Mouse (Mus musculus): ENCODE data around the gene Klhl29.

- TF ChIP-seq POLR2A (IDR thresholded peaks at IDR 0.05; ENCODE audit: control insufficient read depth in 1 of 2, insufficient read depth in 1 of 2, low read depth in 1 of 2, low read length in 2 of 2, poor library complexity in 1 of 2) = no peak
- no peak for TF ChIP-seq RAD21 (IDR thresholded peaks at IDR 0.05; ENCODE audit: low read depth, low read length)
- no peak for TF ChIP-seq CTCF (IDR thresholded peaks at IDR 0.05 in 2 of 3, conservative IDR thresholded peaks at IDR 0.05 in 1 of 3; ENCODE audit: control insufficient read depth in 1 of 3, insufficient read depth in 1 of 3, low read depth in 2 of 3, low read length in 3 of 3, poor library complexity in 1 of 3, severe bottlenecking in 1 of 3)
- TF ChIP-seq USF1 (IDR thresholded peaks at IDR 0.05; ENCODE audit: low read depth, low read length) = no peak
- no peak for TF ChIP-seq JUND (IDR thresholded peaks at IDR 0.05; ENCODE audit: low read depth, low read length)
- no peak for TF ChIP-seq CHD2 (IDR thresholded peaks at IDR 0.05; ENCODE audit: low read length)
- no peak for TF ChIP-seq TAL1 (IDR thresholded peaks at IDR 0.05; ENCODE audit: low read length)
- no peak for TF ChIP-seq TCF12 (IDR thresholded peaks at IDR 0.05; ENCODE audit: low read depth, low read length)
- no peak for TF ChIP-seq EP300 (IDR thresholded peaks at IDR 0.05; ENCODE audit: low read depth in 1 of 2, low read length in 2 of 2)
- no peak for TF ChIP-seq HCFC1 (IDR thresholded peaks at IDR 0.05; ENCODE audit: low read depth, low read length)
- TF ChIP-seq TBP (IDR thresholded peaks at IDR 0.05; ENCODE audit: low read depth, low read length) = no peak
- TF ChIP-seq SMC3 (IDR thresholded peaks at IDR 0.05; ENCODE audit: low read depth, low read length) = no peak
These were observed 6.2 kb upstream of the Klhl29 start for GRCm38 (mm10) chr12:5381694-5382093.
